Mouse (Mus musculus) forebrain, embryonic 13.5 days (tissue): ENCODE data around the gene Espnl. TPM values are rescaled to one million over a fixed set of nuclear protein-coding genes. Genes with fewer than 3 reads are reported as not detected.

Experiments used
- ATAC-seq: fragments of 200-750 bp; cut with Nextera tagmentation; 2 replicates; pipeline ENCODE4 v1.8.0; 2017
- H3K27ac ChIP-seq: fragments of 300-500 bp; sonication (generic); 2 replicates; pipeline ENCODE4 v1.5.1; 2015; ENCODE audit warnings: inconsistent platforms, mild to moderate bottlenecking, moderate library complexity
- H3K27me3 ChIP-seq: fragments of 300-500 bp; sonication (generic); 2 replicates; pipeline ENCODE4 v1.6.1; 2015; ENCODE audit warnings: mild to moderate bottlenecking, inconsistent platforms
- H3K36me3 ChIP-seq: fragments of 300-500 bp; sonication (generic); 2 replicates; pipeline ENCODE4 v1.6.1; 2015; ENCODE audit warnings: mild to moderate bottlenecking, inconsistent platforms; ENCODE audit not compliant: poor library complexity, severe bottlenecking
- H3K4me1 ChIP-seq: fragments of 300-500 bp; sonication (generic); 2 replicates; pipeline ENCODE4 v1.6.1; 2015; ENCODE audit warnings: inconsistent platforms
- H3K4me2 ChIP-seq: fragments of 300-500 bp; sonication (generic); 2 replicates; pipeline ENCODE4 v1.6.1; 2015; ENCODE audit warnings: inconsistent platforms, mild to moderate bottlenecking, moderate library complexity
- H3K4me3 ChIP-seq: fragments of 300-500 bp; sonication (generic); 2 replicates; pipeline ENCODE4 v1.5.1; 2015; ENCODE audit warnings: mild to moderate bottlenecking, inconsistent platforms
- H3K9ac ChIP-seq: fragments of 300-500 bp; sonication (generic); 2 replicates; pipeline ENCODE4 v1.6.1; 2015; ENCODE audit warnings: mild to moderate bottlenecking, inconsistent platforms
- H3K9me3 ChIP-seq: fragments of 300-500 bp; sonication (generic); replicated peaks from 2 replicates; pipeline ENCODE4 v1.6.1; 2016; ENCODE audit warnings: inconsistent platforms
- WGBS: fragments of 180-500 bp; shearing (Covaris S2); methylation state at CpG from one replicate; pipeline ENCODE4 v1.1.7; 2015; 5-methylcytosine and 5-hydroxymethylcytosine counted together
- polyA plus RNA-seq: library from polyadenylated mRNA; unstranded; fragments of >200 nt; fragmentation: Nextera tagmentation; extraction: Ambion mirVana; gene quantifications from 2 replicates; pipeline ENCODE4 v1.2.1, GENCODE M21; 2015

Gene Espnl
- polyA plus RNA-seq, 1 experiment from 2014 or later = not detected

GRCm38 (mm10) chr1:91299026-91299706, 22.7 kb upstream of the Espnl start:
- H3K9me3 ChIP-seq = no peaks in the 10 kb centered on the region
- no peaks in the 10 kb centered on the region for H3K27me3 ChIP-seq
- no peak for ATAC-seq
- H3K27ac ChIP-seq = no peak overlapping the region
- H3K4me3 ChIP-seq = peak overlapping the region; percentile 85
- H3K36me3 ChIP-seq = peaks cover 10% of the 10 kb centered on the region; the same call in 1 of the 2 replicates
- H3K4me2 ChIP-seq = peak overlapping the region; percentile 78
- H3K9ac ChIP-seq = peak overlapping the region; percentile 84
- WGBS = 87% methylated on average over 13 of the region's 13 CpGs
- H3K4me1 ChIP-seq = peaks cover 7% of the 10 kb centered on the region

GRCm38 (mm10) chr1:91299707-91300426, 22.0 kb upstream of the Espnl start:
- Histone ChIP-seq H3K9me3 (no peaks in the 10 kb centered on the region), H3K27me3 (no peaks in the 10 kb centered on the region), H3K4me1 (peaks cover 7% of the 10 kb centered on the region), H3K9ac (no peak overlapping the region), H3K27ac (no peak overlapping the region), H3K4me3 (no peak overlapping the region), H3K4me2 (no peak overlapping the region), H3K36me3 (peaks cover 8% of the 10 kb centered on the region; the same call in 1 of the 2 replicates)
- 90% methylated on average over 5 of the region's 5 CpGs for WGBS
- ATAC-seq = no peak

GRCm38 (mm10) chr1:91301206-91301920, 20.5 kb upstream of the Espnl start:
- H3K4me3 ChIP-seq = no peak overlapping the region
- H3K36me3 ChIP-seq = peaks cover 20% of the 10 kb centered on the region; the same call in 1 of the 2 replicates
- no peaks in the 10 kb centered on the region for H3K27me3 ChIP-seq
- H3K4me1 ChIP-seq = peaks cover 7% of the 10 kb centered on the region
- H3K4me2 ChIP-seq = no peak overlapping the region
- no peak overlapping the region for H3K9ac ChIP-seq
- no peaks in the 10 kb centered on the region for H3K9me3 ChIP-seq
- no peak for ATAC-seq
- WGBS = 84% methylated on average over 3 of the region's 3 CpGs
- no peak overlapping the region for H3K27ac ChIP-seq

DNA sequence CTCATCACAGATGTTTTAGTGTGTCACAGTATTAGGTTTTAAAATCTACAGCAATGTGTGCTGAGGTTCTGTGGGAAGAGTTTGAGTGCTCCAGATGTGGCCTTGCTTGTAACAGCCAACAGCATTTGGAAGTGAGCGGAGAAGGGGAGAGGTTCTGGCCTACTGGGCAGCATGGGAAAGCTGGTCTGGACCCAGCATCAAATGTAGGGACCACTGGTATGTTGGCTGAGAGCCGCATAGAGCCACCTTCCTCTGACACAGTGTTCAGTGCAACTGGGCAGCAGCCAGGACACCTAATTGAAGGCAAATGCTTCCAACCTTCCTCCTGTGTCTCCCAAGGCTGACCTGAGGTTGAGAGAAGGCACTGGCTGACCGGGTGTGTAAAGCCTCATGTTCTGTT, 19.9 kb upstream of the Espnl start:
- H3K9ac ChIP-seq = no peak overlapping the region
- H3K4me1 ChIP-seq = peaks cover 7% of the 10 kb centered on the region
- H3K9me3 ChIP-seq = no peaks in the 10 kb centered on the region
- no peak overlapping the region for H3K27ac ChIP-seq
- no peak for ATAC-seq
- no peak overlapping the region for H3K4me3 ChIP-seq
- H3K4me2 ChIP-seq = no peak overlapping the region
- peaks cover 22% of the 10 kb centered on the region for H3K36me3 ChIP-seq
- 93% methylated on average over 3 of the region's 3 CpGs for WGBS
- H3K27me3 ChIP-seq = no peaks in the 10 kb centered on the region

DNA sequence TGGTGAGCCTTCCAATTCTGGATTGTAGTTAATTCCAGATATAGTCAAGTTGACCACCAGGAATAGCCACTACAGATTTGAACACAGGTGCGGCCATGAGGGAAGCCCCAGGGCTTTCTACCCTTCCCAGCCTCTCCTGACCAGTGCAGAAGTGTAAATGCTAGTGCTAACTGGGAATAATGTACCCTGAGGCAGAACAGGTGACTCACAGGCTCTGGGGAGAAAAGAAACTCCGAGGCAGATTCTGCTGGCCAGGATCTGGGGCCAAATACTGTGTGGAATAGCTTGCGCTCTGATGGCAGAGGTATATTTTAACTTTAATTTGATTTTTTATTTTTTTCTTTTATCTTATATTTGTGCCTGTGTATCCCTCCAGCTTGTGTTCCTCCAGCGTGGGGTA, 17.3 kb upstream of the Espnl start:
- no peaks in the 10 kb centered on the region for H3K4me1 ChIP-seq
- 90% methylated on average over 4 of the region's 4 CpGs for WGBS
- no peak for ATAC-seq

GRCm38 (mm10) chr1:91309366-91310085, 12.3 kb upstream of the Espnl start:
- H3K36me3 ChIP-seq = peaks cover 68% of the 10 kb centered on the region
- no peak overlapping the region for H3K27ac ChIP-seq
- no peak overlapping the region for H3K4me3 ChIP-seq
- no peak overlapping the region for H3K4me2 ChIP-seq
- ATAC-seq = no peak
- no peaks in the 10 kb centered on the region for H3K27me3 ChIP-seq
- H3K4me1 ChIP-seq = peaks cover 11% of the 10 kb centered on the region
- H3K9ac ChIP-seq = no peak overlapping the region
- WGBS = 92% methylated on average over 13 of the region's 13 CpGs
- no peaks in the 10 kb centered on the region for H3K9me3 ChIP-seq

More for the DNA sequence above, 17.3 kb upstream of the Espnl start:
- no peak overlapping the region for H3K27ac ChIP-seq
- H3K9ac ChIP-seq = no peak overlapping the region
- H3K4me2 ChIP-seq = no peak overlapping the region
- H3K36me3 ChIP-seq = peaks cover 45% of the 10 kb centered on the region
- H3K9me3 ChIP-seq = no peaks in the 10 kb centered on the region
- no peak overlapping the region for H3K4me3 ChIP-seq
- no peaks in the 10 kb centered on the region for H3K27me3 ChIP-seq

DNA sequence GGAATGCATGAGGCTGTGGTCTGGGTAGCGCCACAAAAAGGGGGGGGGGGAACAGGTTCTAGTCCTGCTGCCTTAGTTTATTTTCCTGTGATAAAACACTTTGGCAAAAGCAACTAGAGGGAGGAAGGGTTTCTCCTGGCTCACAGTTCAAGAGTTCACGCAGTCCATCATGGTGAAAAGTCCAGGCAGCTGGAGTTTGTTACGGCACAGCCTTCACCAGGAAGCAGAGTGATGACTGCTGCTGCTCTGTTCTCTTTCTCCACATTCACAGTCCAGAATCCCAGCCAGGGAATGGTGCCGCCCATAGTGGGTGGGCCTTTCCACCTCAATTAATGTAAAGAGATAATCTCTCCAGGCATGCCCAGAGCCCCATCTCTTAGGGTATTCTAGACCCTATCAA, 9.6 kb upstream of the Espnl start:
- no peaks in the 10 kb centered on the region for H3K27me3 ChIP-seq
- H3K4me3 ChIP-seq = no peak overlapping the region
- no peaks in the 10 kb centered on the region for H3K9me3 ChIP-seq
- H3K36me3 ChIP-seq = peaks cover 50% of the 10 kb centered on the region
- no peak for ATAC-seq
- H3K4me1 ChIP-seq = peaks cover 11% of the 10 kb centered on the region
- H3K9ac ChIP-seq = no peak overlapping the region
- WGBS = 95% methylated on average over 4 of the region's 4 CpGs
- no peak overlapping the region for H3K4me2 ChIP-seq
- no peak overlapping the region for H3K27ac ChIP-seq

DNA sequence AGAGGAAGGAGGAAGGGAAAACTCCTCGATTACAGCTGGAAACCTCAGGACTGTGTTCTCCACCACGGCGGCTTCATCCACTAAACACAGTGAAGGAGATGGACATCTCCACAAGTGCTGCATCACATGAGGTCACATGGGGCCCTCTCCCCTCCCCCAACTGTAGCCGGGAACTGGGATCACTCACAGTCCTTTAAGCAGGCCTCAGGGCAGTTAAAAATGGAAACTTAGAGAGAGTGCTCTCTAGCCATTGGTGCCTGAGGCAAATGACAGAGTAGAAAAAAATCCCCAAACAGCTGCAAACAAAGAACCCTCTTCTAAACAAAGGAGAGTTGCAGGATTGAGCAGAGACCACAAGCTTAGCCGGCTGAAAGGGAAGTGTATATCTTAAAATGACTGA, 8.6 kb upstream of the Espnl start:
- Histone ChIP-seq H3K36me3 (peaks cover 42% of the 10 kb centered on the region), H3K27ac (peak overlapping the region; percentile 44), H3K4me2 (no peak overlapping the region), H3K27me3 (no peaks in the 10 kb centered on the region), H3K4me3 (no peak overlapping the region), H3K9me3 (no peaks in the 10 kb centered on the region), H3K9ac (no peak overlapping the region), H3K4me1 (peaks cover 11% of the 10 kb centered on the region)
- ATAC-seq = no peak
- 30% methylated on average over 5 of the region's 5 CpGs for WGBS

DNA sequence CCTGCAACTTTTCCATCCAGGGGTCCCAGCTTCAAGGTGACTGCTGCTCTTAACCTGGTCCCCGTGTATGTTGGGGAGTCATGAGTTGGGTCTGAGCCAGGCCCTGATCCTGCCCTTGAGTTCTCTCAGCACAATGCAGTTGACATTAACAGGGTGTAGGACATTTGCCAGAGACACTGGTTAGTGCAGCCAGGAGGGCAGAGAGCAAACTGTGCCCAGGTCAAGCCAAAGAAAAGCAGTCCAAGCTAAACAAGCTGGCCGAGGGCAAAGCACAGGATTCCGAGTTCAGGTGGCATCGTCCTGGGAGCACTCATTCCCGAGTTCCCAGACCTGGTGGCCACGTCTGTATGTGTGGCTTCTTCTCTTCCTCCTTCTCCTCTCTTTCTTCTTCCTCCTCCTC, 4.2 kb upstream of the Espnl start:
- Histone ChIP-seq H3K4me2 (no peak overlapping the region), H3K27me3 (no peaks in the 10 kb centered on the region), H3K4me1 (peaks cover 11% of the 10 kb centered on the region), H3K36me3 (peaks cover 4% of the 10 kb centered on the region), H3K9ac (no peak overlapping the region), H3K9me3 (no peaks in the 10 kb centered on the region), H3K4me3 (no peak overlapping the region), H3K27ac (no peak overlapping the region)
- ATAC-seq = no peak
- 79% methylated on average over 6 of the region's 6 CpGs for WGBS

- Histone ChIP-seq H3K27me3 (no peaks in the 10 kb centered on the region), H3K4me1 (no peaks in the 10 kb centered on the region), H3K4me2 (no peak overlapping the region), H3K36me3 (no peaks in the 10 kb centered on the region), H3K27ac (no peak overlapping the region), H3K9ac (no peak overlapping the region), H3K4me3 (no peak overlapping the region), H3K9me3 (no peaks in the 10 kb centered on the region)
- no peak for ATAC-seq
- 82% methylated on average over 2 of the region's 2 CpGs for WGBS
These were observed 2.8 kb downstream of the Espnl start for GRCm38 (mm10) chr1:91324646-91325045.

DNA sequence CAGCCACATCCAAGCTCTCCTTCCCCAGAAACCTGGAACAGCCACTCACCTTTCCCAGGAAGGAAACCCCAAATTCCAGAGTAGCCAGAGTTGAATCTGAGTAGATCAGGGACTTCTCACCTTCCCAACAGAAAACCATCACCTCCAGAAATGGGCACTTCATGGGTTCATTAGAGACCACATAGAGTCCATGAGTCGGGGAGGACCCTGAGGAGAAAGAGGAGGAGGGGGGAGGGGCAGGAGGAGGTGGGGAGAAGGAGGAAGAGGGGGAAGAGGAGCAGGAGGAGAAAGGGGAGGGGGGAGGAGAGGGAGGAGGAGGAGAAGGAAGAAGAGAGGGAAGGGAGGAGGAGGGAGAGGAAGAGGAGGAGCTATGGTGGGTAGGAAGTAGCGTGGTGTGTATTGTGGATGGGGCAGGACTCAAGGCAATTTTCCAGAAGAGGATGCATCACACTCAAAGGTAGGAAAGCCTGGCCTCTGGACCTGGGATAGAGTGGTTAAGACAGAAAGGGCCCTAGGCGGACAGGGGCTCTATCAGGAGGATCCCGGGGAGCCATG, 3.7 kb downstream of the Espnl start:
- whole genome bisulfite sequencing = 69% methylated on average over 4 of the region's 4 CpGs
- Histone ChIP-seq H3K4me2 (no peak overlapping the region), H3K4me3 (no peak overlapping the region), H3K27ac (no peak overlapping the region), H3K9me3 (no peaks in the 10 kb centered on the region), H3K4me1 (no peaks in the 10 kb centered on the region), H3K36me3 (no peaks in the 10 kb centered on the region), H3K9ac (no peak overlapping the region), H3K27me3 (no peaks in the 10 kb centered on the region)
- no peak for ATAC-seq
